Mouse (Mus musculus) liver, embryonic 12.5 days (tissue): ENCODE results near the gene Hnrnpul1. TPM values are rescaled to one million over a fixed set of nuclear protein-coding genes. Genes with fewer than 3 reads are reported as not detected.
"Not testable (repeated sequence)": the region's sequence is repeated elsewhere in the genome, so short reads cannot be mapped to it uniquely, and the experiment has no call there.

Source experiments
- ATAC-seq: fragments of 200-750 bp; cut with Nextera tagmentation; 2 replicates; pipeline ENCODE4 v1.8.0; 2017; ENCODE audit warnings: moderate number of reproducible peaks, mild to moderate bottlenecking, moderate library complexity
- H3K27ac ChIP-seq: fragments of 300-500 bp; sonication (generic); 2 replicates; pipeline ENCODE4 v1.5.1; 2016; ENCODE audit warnings: mild to moderate bottlenecking
- H3K27me3 ChIP-seq: fragments of 300-500 bp; sonication (generic); replicated peaks from 2 replicates; pipeline ENCODE4 v1.6.1; 2016; ENCODE audit warnings: mild to moderate bottlenecking, moderate library complexity
- H3K36me3 ChIP-seq: fragments of 300-500 bp; sonication (generic); 2 replicates; pipeline ENCODE4 v1.6.1; 2016; ENCODE audit warnings: mild to moderate bottlenecking, moderate library complexity
- H3K4me1 ChIP-seq: fragments of 300-500 bp; sonication (generic); 2 replicates; pipeline ENCODE4 v1.6.1; 2016
- H3K4me2 ChIP-seq: fragments of 300-500 bp; sonication (generic); 2 replicates; pipeline ENCODE4 v1.6.1; 2016; ENCODE audit warnings: mild to moderate bottlenecking, moderate library complexity
- H3K4me3 ChIP-seq: fragments of 300-500 bp; sonication (generic); 2 replicates; pipeline ENCODE4 v1.5.1; 2016; ENCODE audit warnings: mild to moderate bottlenecking, moderate library complexity
- H3K9ac ChIP-seq: fragments of 300-500 bp; sonication (generic); 2 replicates; pipeline ENCODE4 v1.6.1; 2016; ENCODE audit warnings: mild to moderate bottlenecking, moderate library complexity
- H3K9me3 ChIP-seq: fragments of 300-500 bp; sonication (generic); replicated peaks from 2 replicates; pipeline ENCODE4 v1.6.1; 2016; ENCODE audit warnings: mild to moderate bottlenecking, moderate library complexity
- WGBS: fragments of 180-500 bp; shearing (Covaris S2); methylation state at CpG from one replicate; pipeline ENCODE4 v1.1.7; 2016; ENCODE audit not compliant: insufficient replicate concordance; 5-methylcytosine and 5-hydroxymethylcytosine counted together
- polyA plus RNA-seq: library from polyadenylated mRNA; unstranded; fragments of >200 nt; fragmentation: Nextera tagmentation; extraction: Ambion mirVana; gene quantifications from 2 replicates; pipeline ENCODE4 v1.2.1, GENCODE M21; 2016

The Hnrnpul1 gene
- polyA plus RNA-seq: 46.1 and 52.3 TPM in 2 replicates

- peaks cover 39% of the 10 kb centered on the region for H3K4me1 ChIP-seq
- H3K36me3 ChIP-seq: peaks cover 29% of the 10 kb centered on the region
- H3K9me3 ChIP-seq: no peaks in the 10 kb centered on the region
- peak within 1 kb of the TSS; percentile 98 for H3K9ac ChIP-seq
- no peaks in the 10 kb centered on the region for H3K27me3 ChIP-seq
- WGBS: under 1% methylated on average over 55 of the region's 55 CpGs
- H3K4me2 ChIP-seq: peak within 1 kb of the TSS; percentile 94
- peak within 1 kb of the TSS; percentile 98 for H3K27ac ChIP-seq
- ATAC-seq: peak; percentile 89
- peak within 1 kb of the TSS; percentile 98 for H3K4me3 ChIP-seq
Observed at GRCm38 (mm10) chr7:25754738-25755467, at the start of gene Hnrnpul1. Hnrnpul1 (minus strand) TSS chr7:25754757.

DNA sequence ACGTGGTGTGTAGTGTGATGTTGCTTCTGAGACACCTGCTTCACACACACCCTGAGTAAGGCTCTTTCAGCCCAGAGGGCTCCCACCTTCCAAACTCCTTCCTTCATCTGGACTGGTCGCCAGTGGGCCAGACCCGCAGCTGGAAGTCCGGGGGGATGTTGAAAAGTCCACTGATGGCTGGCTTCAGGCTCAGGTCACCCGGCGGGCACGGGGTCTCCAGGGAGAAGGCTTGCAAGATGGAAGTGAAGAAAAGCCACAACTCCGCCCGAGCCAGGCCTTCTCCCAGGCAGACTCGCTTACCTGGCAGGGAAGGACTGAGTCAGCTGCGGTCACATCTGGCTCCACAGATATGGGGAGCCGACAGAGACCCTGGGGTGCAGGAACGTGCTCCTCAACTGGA is 48.9 kb upstream of the Hnrnpul1 start:
- H3K4me2 ChIP-seq: no peak overlapping the region
- H3K9me3 ChIP-seq: peaks cover 2% of the 10 kb centered on the region
- no peak for ATAC-seq
- peaks cover 12% of the 10 kb centered on the region for H3K4me1 ChIP-seq
- no peaks in the 10 kb centered on the region for H3K36me3 ChIP-seq
- H3K9ac ChIP-seq: no peak overlapping the region
- no peak overlapping the region for H3K4me3 ChIP-seq
- H3K27me3 ChIP-seq: no peaks in the 10 kb centered on the region
- 48% methylated on average over 13 of the region's 13 CpGs for WGBS
- H3K27ac ChIP-seq: no peak overlapping the region

DNA sequence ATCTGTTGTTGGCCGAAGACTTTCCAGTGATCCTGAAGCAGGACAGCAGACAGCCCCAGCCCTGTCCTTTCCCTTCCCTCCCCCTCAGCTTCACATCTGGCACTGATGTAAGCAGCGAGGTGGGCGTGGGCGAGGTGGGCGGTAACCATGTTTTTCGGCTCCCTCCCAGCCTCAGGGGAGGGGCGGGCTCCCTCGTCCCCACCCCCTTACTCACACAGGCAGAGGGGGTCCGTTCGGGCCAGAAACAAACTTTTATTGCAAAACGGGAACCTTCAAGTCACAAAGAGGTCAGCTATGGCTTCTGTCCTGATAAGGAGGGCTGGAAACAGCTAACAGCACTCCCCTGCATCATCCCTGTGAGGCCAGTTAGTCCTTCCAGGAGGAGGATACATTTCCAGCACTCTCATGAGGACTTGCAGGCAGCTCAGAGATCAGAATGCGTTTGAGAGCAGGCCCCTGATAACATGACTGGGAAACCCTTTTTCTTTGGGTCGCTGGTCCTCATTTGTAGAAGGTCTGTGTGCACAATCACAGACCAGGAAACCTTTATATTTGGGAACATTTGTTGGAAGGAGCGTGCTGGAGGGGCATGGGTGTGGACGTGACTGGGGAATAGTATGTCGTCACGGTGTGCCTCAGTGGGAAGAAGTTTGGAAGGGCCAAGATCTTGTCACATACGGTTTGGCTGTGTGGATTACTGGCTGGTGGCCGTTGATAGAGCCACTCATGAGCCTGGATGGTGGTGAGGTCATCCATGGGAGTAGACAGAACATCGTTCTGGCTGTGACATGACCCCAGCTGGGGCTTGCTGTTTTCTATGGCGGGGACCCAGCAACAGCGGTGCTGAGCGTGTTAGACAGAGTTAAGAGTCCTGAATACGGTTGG is 47.9 kb upstream of the Hnrnpul1 start:
- no peaks in the 10 kb centered on the region for H3K27me3 ChIP-seq
- WGBS: 23% methylated on average over 24 of the region's 24 CpGs
- peaks cover 12% of the 10 kb centered on the region for H3K4me1 ChIP-seq
- peaks cover 5% of the 10 kb centered on the region for H3K9me3 ChIP-seq
- peak overlapping the region; percentile 14; the same call in 1 of the 2 replicates for H3K4me3 ChIP-seq
- peak overlapping the region; percentile 48 for H3K4me2 ChIP-seq
- no peak overlapping the region for H3K27ac ChIP-seq
- no peaks in the 10 kb centered on the region for H3K36me3 ChIP-seq
- no peak overlapping the region for H3K9ac ChIP-seq
- ATAC-seq: peak; percentile 64

GRCm38 (mm10) chr7:25801031-25801430 is 46.5 kb upstream of the Hnrnpul1 start:
- no peak for ATAC-seq
- Histone ChIP-seq H3K4me3 (no peak overlapping the region), H3K4me1 (peaks cover 12% of the 10 kb centered on the region), H3K4me2 (no peak overlapping the region), H3K27me3 (no peaks in the 10 kb centered on the region), H3K9ac (no peak overlapping the region), H3K36me3 (no peaks in the 10 kb centered on the region), H3K27ac (no peak overlapping the region), H3K9me3 (peaks cover 5% of the 10 kb centered on the region)
- WGBS: 73% methylated on average over 6 of the region's 6 CpGs

DNA sequence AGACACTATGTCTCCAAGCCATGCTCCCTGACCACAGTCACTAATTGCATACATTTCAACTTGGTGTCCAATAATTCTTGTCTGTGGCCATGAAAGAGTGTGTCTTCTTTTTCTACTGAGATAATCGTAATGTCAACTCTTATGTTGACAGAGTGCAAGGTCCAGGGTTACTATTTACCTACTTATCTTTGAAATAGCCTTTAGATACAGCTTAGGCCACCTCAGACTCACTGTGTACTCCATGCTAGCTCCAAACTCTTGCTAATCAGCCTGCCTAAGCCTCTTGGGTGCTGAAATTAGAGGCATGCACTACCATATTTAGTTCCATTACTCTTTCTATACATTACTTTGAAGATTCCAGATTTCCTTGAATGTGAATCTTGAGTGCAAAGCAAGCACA is 44.8 kb upstream of the Hnrnpul1 start:
- Histone ChIP-seq H3K36me3 (no peaks in the 10 kb centered on the region), H3K4me2 (no peak overlapping the region), H3K4me1 (peaks cover 7% of the 10 kb centered on the region), H3K9ac (no peak overlapping the region), H3K27me3 (no peaks in the 10 kb centered on the region), H3K4me3 (no peak overlapping the region), H3K9me3 (peaks cover 5% of the 10 kb centered on the region), H3K27ac (no peak overlapping the region)
- WGBS: 55% methylated on average over 1 of the region's 1 CpGs
- ATAC-seq: no peak

DNA sequence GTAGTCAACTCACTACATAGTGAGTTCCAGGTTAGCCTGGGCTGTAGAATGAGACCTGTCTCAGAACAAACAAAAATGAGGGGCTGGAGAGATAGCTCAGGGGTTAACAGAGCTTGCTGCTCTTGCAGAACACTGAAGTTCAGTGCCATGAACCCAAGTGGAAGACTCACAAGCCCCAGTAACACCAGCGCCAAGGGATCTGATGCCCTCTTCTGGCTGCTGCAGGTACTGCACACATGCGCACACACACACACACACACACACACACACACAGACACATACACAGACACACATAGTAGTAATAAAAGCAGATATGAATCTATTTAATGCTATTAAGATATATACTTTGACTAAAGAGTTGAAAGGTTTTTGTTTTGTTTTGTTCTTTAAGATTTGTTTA is 44.0 kb upstream of the Hnrnpul1 start:
- H3K27me3 ChIP-seq: no peaks in the 10 kb centered on the region
- H3K4me3 ChIP-seq: no peak overlapping the region
- no peak for ATAC-seq
- H3K36me3 ChIP-seq: no peaks in the 10 kb centered on the region
- H3K4me1 ChIP-seq: peaks cover 7% of the 10 kb centered on the region
- H3K9me3 ChIP-seq: peaks cover 5% of the 10 kb centered on the region
- no peak overlapping the region for H3K4me2 ChIP-seq
- no peak overlapping the region for H3K9ac ChIP-seq
- H3K27ac ChIP-seq: no peak overlapping the region
- WGBS: 67% methylated on average over 2 of the region's 2 CpGs

- no peaks in the 10 kb centered on the region for H3K36me3 ChIP-seq
- H3K4me1 ChIP-seq: peaks cover 5% of the 10 kb centered on the region
- ATAC-seq: no peak
- H3K27ac ChIP-seq: no peak overlapping the region
- no peaks in the 10 kb centered on the region; the same call in 1 of the 2 replicates for H3K27me3 ChIP-seq
- no peak overlapping the region for H3K4me3 ChIP-seq
- H3K9ac ChIP-seq: no peak overlapping the region
- WGBS: 60% methylated on average over 8 of the region's 8 CpGs
- H3K9me3 ChIP-seq: peaks cover 5% of the 10 kb centered on the region
- H3K4me2 ChIP-seq: no peak overlapping the region
Observed at GRCm38 (mm10) chr7:25794775-25795174, 40.2 kb upstream of the Hnrnpul1 start.

DNA sequence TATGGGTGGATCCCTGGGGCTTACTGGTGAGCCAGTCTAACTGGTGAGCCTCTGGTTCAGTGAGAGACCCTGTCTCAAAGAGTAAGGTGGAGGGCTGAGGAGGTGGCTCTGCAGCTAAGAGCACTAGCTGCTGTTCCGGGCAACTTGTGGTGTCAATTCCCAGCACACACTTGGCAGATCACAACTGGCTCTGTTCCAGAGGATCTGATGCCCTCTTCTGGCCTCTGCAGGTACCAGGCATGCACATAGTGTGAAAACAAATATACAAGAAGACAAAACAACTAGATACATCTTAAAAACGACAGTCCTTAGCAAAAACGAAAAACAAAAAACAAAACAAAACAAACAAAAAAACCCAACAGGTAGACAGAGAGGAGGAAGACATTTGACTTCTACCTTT is 39.1 kb upstream of the Hnrnpul1 start:
- Histone ChIP-seq H3K9me3 (peaks cover 5% of the 10 kb centered on the region), H3K27ac (no peak overlapping the region), H3K27me3 (peaks cover 7% of the 10 kb centered on the region; the same call in 1 of the 2 replicates), H3K36me3 (no peaks in the 10 kb centered on the region), H3K4me2 (no peak overlapping the region), H3K4me1 (peaks cover 7% of the 10 kb centered on the region), H3K4me3 (no peak overlapping the region), H3K9ac (no peak overlapping the region)
- WGBS: 39% methylated on average over 3 of the region's 3 CpGs
- no peak for ATAC-seq

DNA sequence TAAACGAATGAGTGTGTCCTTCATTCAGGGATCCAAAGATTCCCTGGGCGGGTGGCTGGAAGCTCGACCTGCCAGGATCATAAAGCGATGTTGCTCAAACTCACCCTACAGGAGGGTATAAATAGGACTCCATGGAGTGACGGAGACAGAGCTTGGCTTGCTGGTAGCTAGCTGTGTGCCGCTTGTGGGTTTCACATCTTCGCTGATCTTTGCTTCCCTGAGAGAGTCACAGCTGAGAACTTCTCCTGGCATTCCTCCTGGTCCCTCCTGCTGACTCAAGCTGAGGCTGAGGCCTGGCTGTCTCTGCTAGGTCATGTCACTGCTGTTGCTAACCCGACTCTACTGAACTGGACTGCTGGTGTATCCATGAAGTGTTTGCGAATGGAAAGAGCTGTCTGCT is 38.4 kb upstream of the Hnrnpul1 start:
- Histone ChIP-seq H3K27me3 (peaks cover 14% of the 10 kb centered on the region), H3K4me1 (peaks cover 13% of the 10 kb centered on the region)
- H3K9ac ChIP-seq, H3K27ac ChIP-seq, ATAC-seq, H3K9me3 ChIP-seq, H3K4me2 ChIP-seq, H3K4me3 ChIP-seq, H3K36me3 ChIP-seq: not testable (repeated sequence)
- 69% methylated on average over 9 of the region's 9 CpGs for WGBS

DNA sequence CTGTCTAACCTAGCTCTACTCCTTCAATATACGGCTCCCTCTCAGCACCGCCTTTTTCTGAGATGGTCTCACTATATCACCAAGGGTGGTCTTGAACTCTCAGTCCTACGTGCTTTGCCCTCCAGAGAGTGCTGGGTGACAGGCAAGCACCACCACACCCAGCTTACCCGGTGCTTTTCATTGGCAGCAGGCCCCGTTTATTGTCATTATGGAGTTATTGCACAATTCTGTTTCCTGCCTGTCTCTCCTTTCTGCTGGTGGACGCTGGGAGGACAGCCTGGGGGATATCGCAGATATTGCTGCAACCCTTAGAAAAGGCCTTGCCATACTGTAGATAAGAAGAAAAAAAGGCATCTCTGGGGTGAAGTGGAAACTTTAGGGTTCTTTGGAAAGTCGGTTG is 36.1 kb upstream of the Hnrnpul1 start:
- Histone ChIP-seq H3K4me2 (no peak overlapping the region), H3K36me3 (no peaks in the 10 kb centered on the region), H3K27me3 (peaks cover 37% of the 10 kb centered on the region), H3K4me3 (no peak overlapping the region), H3K9ac (no peak overlapping the region), H3K4me1 (peaks cover 28% of the 10 kb centered on the region), H3K9me3 (no peaks in the 10 kb centered on the region), H3K27ac (no peak overlapping the region)
- no peak for ATAC-seq
- 38% methylated on average over 8 of the region's 8 CpGs for WGBS

- Histone ChIP-seq H3K4me1 (peaks cover 31% of the 10 kb centered on the region), H3K27ac (no peak overlapping the region), H3K36me3 (no peaks in the 10 kb centered on the region), H3K9me3 (no peaks in the 10 kb centered on the region), H3K4me3 (no peak overlapping the region), H3K27me3 (peaks cover 39% of the 10 kb centered on the region), H3K9ac (no peak overlapping the region), H3K4me2 (peak overlapping the region; percentile 58)
- no peak for ATAC-seq
- 57% methylated on average over 3 of the region's 3 CpGs for WGBS
Observed at GRCm38 (mm10) chr7:25789129-25789440, 34.5 kb upstream of the Hnrnpul1 start.
